Mouse (Mus musculus) heart, embryonic 11.5 days (tissue): Measurements from ENCODE around the gene Lef1. TPM values are rescaled to one million over a fixed set of nuclear protein-coding genes. Genes with fewer than 3 reads are reported as not detected.

Experiments
- ATAC-seq: fragments of 200-750 bp; cut with Nextera tagmentation; replicated peaks from 2 replicates; pipeline ENCODE4 v1.8.0; 2017; ENCODE audit warnings: moderate library complexity; ENCODE audit not compliant: insufficient number of reproducible peaks, low FRiP score, low TSS enrichment
- H3K27ac ChIP-seq: fragments of 300-500 bp; sonication (generic); 2 replicates; pipeline ENCODE4 v1.5.1; 2014; ENCODE audit warnings: mild to moderate bottlenecking, low read depth, low read length
- H3K27me3 ChIP-seq: fragments of 300-500 bp; sonication (generic); 2 replicates; pipeline ENCODE4 v1.6.1; 2014; ENCODE audit warnings: mild to moderate bottlenecking, low read length, mixed read lengths; ENCODE audit not compliant: control insufficient read depth, insufficient read depth
- H3K36me3 ChIP-seq: fragments of 300-500 bp; sonication (generic); 2 replicates; pipeline ENCODE4 v1.6.1; 2014; ENCODE audit warnings: mild to moderate bottlenecking, low read length, moderate library complexity, mixed read lengths; ENCODE audit not compliant: control insufficient read depth, insufficient read depth
- H3K4me1 ChIP-seq: fragments of 300-500 bp; sonication (generic); 2 replicates; pipeline ENCODE4 v1.6.1; 2014; ENCODE audit warnings: low read length; ENCODE audit not compliant: control insufficient read depth, insufficient read depth
- H3K4me2 ChIP-seq: fragments of 300-500 bp; sonication (generic); 2 replicates; pipeline ENCODE4 v1.6.1; 2014; ENCODE audit warnings: mild to moderate bottlenecking, moderate library complexity
- H3K4me3 ChIP-seq: fragments of 300-500 bp; sonication (generic); 2 replicates; pipeline ENCODE4 v1.5.1; 2014; ENCODE audit warnings: low read depth, low read length
- H3K9ac ChIP-seq: fragments of 300-500 bp; sonication (generic); 2 replicates; pipeline ENCODE4 v1.6.1; 2014; ENCODE audit warnings: mild to moderate bottlenecking, low read depth, low read length, moderate library complexity
- H3K9me3 ChIP-seq: fragments of 300-500 bp; sonication (generic); replicated peaks from 2 replicates; pipeline ENCODE4 v1.6.1; 2016; ENCODE audit warnings: low read length; ENCODE audit not compliant: control insufficient read depth
- WGBS: fragments of 180-500 bp; shearing (Covaris S2); extraction: QIAGEN DNeasy Blood & Tissue Kit; methylation state at CpG from one replicate; pipeline ENCODE4 v1.1.7; 2014; ENCODE audit not compliant: insufficient replicate concordance; 5-methylcytosine and 5-hydroxymethylcytosine counted together
- polyA plus RNA-seq: library from polyadenylated mRNA; unstranded; fragments of >200 nt; fragmentation: Nextera tagmentation; extraction: Ambion mirVana; gene quantifications from 2 replicates; pipeline ENCODE4 v1.2.1, GENCODE M21; 2014

Lef1 gene
- polyA plus RNA-seq, 1 experiment from 2014 or later = 19.6 TPM

GRCm38 (mm10) chr3:131111151-131111850 lies 1.0 kb downstream of the Lef1 start:
- Histone ChIP-seq H3K9ac (peak overlapping the region; percentile 73), H3K4me1 (peaks cover 23% of the 10 kb centered on the region), H3K9me3 (no peaks in the 10 kb centered on the region), H3K4me2 (peak overlapping the region; percentile 89), H3K4me3 (peak overlapping the region; percentile 64), H3K27me3 (peaks cover 32% of the 10 kb centered on the region), H3K27ac (peak overlapping the region; percentile 51), H3K36me3 (no peaks in the 10 kb centered on the region)
- whole genome bisulfite sequencing = under 1% methylated on average over 58 of the region's 59 CpGs
- ATAC-seq = 0 out of 2 replicates have a peak, but pooled peaks have one; percentile 22

GRCm38 (mm10) chr3:131111851-131112572 lies 1.7 kb downstream of the Lef1 start:
- Histone ChIP-seq H3K9me3 (no peaks in the 10 kb centered on the region), H3K27me3 (peaks cover 26% of the 10 kb centered on the region), H3K4me2 (peak overlapping the region; percentile 89), H3K4me1 (peaks cover 18% of the 10 kb centered on the region), H3K27ac (peak overlapping the region; percentile 46; the same call in 1 of the 2 replicates), H3K4me3 (peak overlapping the region; percentile 64), H3K9ac (peak overlapping the region; percentile 73), H3K36me3 (no peaks in the 10 kb centered on the region)
- WGBS = under 1% methylated on average over 69 of the region's 69 CpGs
- no peak for ATAC-seq

DNA sequence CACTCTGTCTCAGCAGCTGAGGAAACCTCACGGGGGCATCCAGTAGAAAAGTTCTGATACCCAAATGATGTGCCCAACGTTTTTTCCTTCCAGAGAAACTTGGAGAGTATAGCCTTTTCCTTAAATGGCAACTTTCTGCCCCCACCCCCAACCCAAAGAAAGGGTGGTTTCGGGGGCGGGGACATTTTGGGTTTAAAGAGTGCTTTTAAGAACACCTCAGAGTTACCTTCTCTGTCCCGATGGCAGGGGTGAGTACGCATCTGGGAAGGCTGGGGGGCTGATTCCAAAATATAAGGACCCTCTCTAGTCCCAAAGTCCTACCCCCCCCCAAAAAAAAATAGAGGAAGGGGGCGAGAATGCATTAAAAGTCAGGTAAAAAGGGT lies 2.3 kb downstream of the Lef1 start:
- Histone ChIP-seq H3K9ac (peak overlapping the region; percentile 73; the same call in 1 of the 2 replicates), H3K4me2 (peak overlapping the region; percentile 89), H3K27ac (no peak overlapping the region), H3K9me3 (no peaks in the 10 kb centered on the region), H3K27me3 (peaks cover 21% of the 10 kb centered on the region), H3K4me1 (peaks cover 12% of the 10 kb centered on the region), H3K36me3 (no peaks in the 10 kb centered on the region), H3K4me3 (peak overlapping the region; percentile 64)
- ATAC-seq = no peak
- WGBS = under 1% methylated on average over 7 of the region's 7 CpGs

GRCm38 (mm10) chr3:131113029-131113428 lies 2.8 kb downstream of the Lef1 start:
- no peak for ATAC-seq
- Histone ChIP-seq H3K9ac (peak overlapping the region; percentile 46; the same call in 1 of the 2 replicates), H3K36me3 (no peaks in the 10 kb centered on the region), H3K4me2 (peak overlapping the region; percentile 89), H3K27me3 (peaks cover 20% of the 10 kb centered on the region), H3K27ac (no peak overlapping the region), H3K9me3 (no peaks in the 10 kb centered on the region), H3K4me1 (peaks cover 8% of the 10 kb centered on the region; the same call in 1 of the 2 replicates), H3K4me3 (peak overlapping the region; percentile 64)
- WGBS = 5% methylated on average over 13 of the region's 13 CpGs

DNA sequence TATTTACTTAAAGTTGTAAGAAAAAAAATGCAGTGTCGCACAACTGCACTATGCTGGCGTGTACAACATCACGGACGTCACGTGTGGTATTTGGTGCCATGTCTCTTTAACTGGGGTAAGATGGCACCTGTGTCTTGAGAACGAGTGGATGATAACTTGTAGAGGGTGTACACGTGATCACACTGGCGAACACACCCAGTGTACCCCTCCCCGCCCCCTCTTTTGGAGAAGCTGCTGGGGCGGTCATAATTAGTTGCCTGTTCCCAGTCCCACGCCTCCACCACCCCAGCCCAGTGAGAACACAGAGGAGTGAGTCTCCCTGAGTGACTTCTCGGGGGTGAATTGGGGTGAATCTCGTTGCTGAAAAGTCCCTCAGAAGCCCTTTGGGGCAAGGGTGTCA lies 5.8 kb downstream of the Lef1 start:
- no peak overlapping the region for H3K4me3 ChIP-seq
- no peak overlapping the region for H3K9ac ChIP-seq
- peaks cover 10% of the 10 kb centered on the region; the same call in 1 of the 2 replicates for H3K27me3 ChIP-seq
- H3K4me2 ChIP-seq = no peak overlapping the region
- ATAC-seq = no peak
- H3K27ac ChIP-seq = no peak overlapping the region
- no peaks in the 10 kb centered on the region; the same call in 1 of the 2 replicates for H3K4me1 ChIP-seq
- no peaks in the 10 kb centered on the region for H3K9me3 ChIP-seq
- no peaks in the 10 kb centered on the region for H3K36me3 ChIP-seq
- 86% methylated on average over 13 of the region's 13 CpGs for WGBS

DNA sequence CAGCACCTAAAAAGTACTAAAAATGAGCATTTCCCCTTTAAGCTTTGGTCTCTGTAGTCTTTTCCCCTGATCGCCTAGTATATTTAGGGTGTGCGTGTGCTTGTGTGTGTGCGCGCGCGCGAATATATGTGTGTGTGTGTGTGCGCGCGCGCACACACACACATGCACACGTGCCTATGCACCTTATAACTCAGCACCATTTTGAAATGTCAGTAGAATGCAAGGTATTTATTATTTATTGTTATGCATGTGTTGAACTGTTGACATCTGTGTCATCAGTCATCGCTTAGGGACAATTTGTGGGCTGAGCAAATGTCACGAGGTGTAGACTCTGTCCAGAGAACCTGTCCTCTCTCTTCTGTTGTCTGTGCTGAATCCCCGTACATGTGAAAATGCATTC lies 7.1 kb downstream of the Lef1 start:
- no peak for ATAC-seq
- WGBS = 87% methylated on average over 15 of the region's 15 CpGs
- H3K4me2 ChIP-seq = no peak overlapping the region

DNA sequence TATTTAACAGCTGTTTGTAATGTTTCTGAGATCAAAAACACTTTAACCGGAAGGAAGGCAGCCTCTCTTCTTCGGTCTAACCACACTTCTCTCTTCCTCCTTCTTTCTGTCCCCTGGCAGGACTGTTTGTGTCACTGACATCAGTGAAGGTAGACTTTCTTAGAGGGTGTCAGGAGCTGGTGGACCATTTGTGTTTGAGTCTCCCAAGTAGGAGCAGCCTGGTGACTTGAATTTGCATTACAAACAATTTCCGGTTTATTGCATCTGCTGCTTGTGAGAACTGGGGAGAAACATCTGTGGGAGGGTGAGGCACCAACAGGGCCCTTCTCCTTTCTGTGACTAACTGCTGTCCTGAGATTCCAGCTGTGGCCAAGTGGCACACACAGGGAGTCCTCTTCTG lies 7.6 kb downstream of the Lef1 start:
- 53% methylated on average over 3 of the region's 3 CpGs for WGBS
- ATAC-seq = no peak
- H3K27me3 ChIP-seq = 0 out of 2 replicates have a peak, but pooled peaks cover 4% of the 10 kb centered on the region
- no peak overlapping the region for H3K27ac ChIP-seq
- H3K4me1 ChIP-seq = no peaks in the 10 kb centered on the region; the same call in 1 of the 2 replicates
- H3K9me3 ChIP-seq = no peaks in the 10 kb centered on the region
- H3K36me3 ChIP-seq = no peaks in the 10 kb centered on the region
- no peak overlapping the region for H3K4me3 ChIP-seq
- no peak overlapping the region for H3K9ac ChIP-seq
- H3K4me2 ChIP-seq = no peak overlapping the region

More for the DNA sequence above, 7.1 kb downstream of the Lef1 start:
- no peaks in the 10 kb centered on the region for H3K36me3 ChIP-seq
- H3K9ac ChIP-seq = no peak overlapping the region
- H3K4me3 ChIP-seq = no peak overlapping the region
- H3K27ac ChIP-seq = no peak overlapping the region
- no peaks in the 10 kb centered on the region; the same call in 1 of the 2 replicates for H3K4me1 ChIP-seq
- H3K27me3 ChIP-seq = peaks cover 7% of the 10 kb centered on the region; the same call in 1 of the 2 replicates
- H3K9me3 ChIP-seq = no peaks in the 10 kb centered on the region

GRCm38 (mm10) chr3:131119435-131119834 lies 9.2 kb downstream of the Lef1 start:
- Histone ChIP-seq H3K4me2 (no peak overlapping the region), H3K9ac (no peak overlapping the region), H3K27me3 (no peaks in the 10 kb centered on the region), H3K36me3 (no peaks in the 10 kb centered on the region), H3K27ac (no peak overlapping the region), H3K4me3 (no peak overlapping the region), H3K9me3 (no peaks in the 10 kb centered on the region), H3K4me1 (no peaks in the 10 kb centered on the region)
- WGBS = 58% methylated on average over 10 of the region's 10 CpGs
- no peak for ATAC-seq
